Mouse (Mus musculus) midbrain, postnatal 0 days (tissue): ENCODE data around the gene Bend5. TPM values are rescaled to one million over a fixed set of nuclear protein-coding genes. Genes with fewer than 3 reads are reported as not detected.

Source experiments
- ATAC-seq: fragments of 200-750 bp; cut with Nextera tagmentation; 2 replicates; pipeline ENCODE4 v1.8.0; 2017; ENCODE audit warnings: moderate number of reproducible peaks, mild to moderate bottlenecking, moderate TSS enrichment, moderate library complexity; ENCODE audit not compliant: low FRiP score
- DNase-seq: peaks from one replicate; pipeline ENCODE4 v3.0.0-alpha.2; 2015; ENCODE audit warnings: low spot score
- H3K27ac ChIP-seq: fragments of 300-500 bp; sonication (generic); 2 replicates; pipeline ENCODE4 v1.5.1; 2014; ENCODE audit warnings: low read depth, mild to moderate bottlenecking, low read length, mixed read lengths
- H3K27me3 ChIP-seq: fragments of 300-500 bp; sonication (generic); 2 replicates; pipeline ENCODE4 v1.6.1; 2014; ENCODE audit warnings: low read length, control low read depth, mixed read lengths; ENCODE audit not compliant: insufficient read depth
- H3K36me3 ChIP-seq: fragments of 300-500 bp; sonication (generic); 2 replicates; pipeline ENCODE4 v1.6.1; 2014; ENCODE audit warnings: low read length, control low read depth, mixed read lengths; ENCODE audit not compliant: insufficient read depth
- H3K4me1 ChIP-seq: fragments of 300-500 bp; sonication (generic); 2 replicates; pipeline ENCODE4 v1.6.1; 2014; ENCODE audit warnings: mild to moderate bottlenecking, control low read depth, antibody characterized with exemption, low read length, mixed read lengths; ENCODE audit not compliant: insufficient read depth
- H3K4me2 ChIP-seq: fragments of 300-500 bp; sonication (generic); 2 replicates; pipeline ENCODE4 v1.6.1; 2014; ENCODE audit warnings: low read depth, mild to moderate bottlenecking, low read length, mixed read lengths; ENCODE audit not compliant: poor library complexity, severe bottlenecking
- H3K4me3 ChIP-seq: fragments of 300-500 bp; sonication (generic); 2 replicates; pipeline ENCODE4 v1.5.1; 2014; ENCODE audit warnings: low read depth, mild to moderate bottlenecking, low read length, moderate library complexity
- H3K9ac ChIP-seq: fragments of 300-500 bp; sonication (generic); replicated peaks from 2 replicates; pipeline ENCODE4 v1.6.1; 2014; ENCODE audit warnings: mild to moderate bottlenecking, low read length, moderate library complexity, mixed read lengths; ENCODE audit not compliant: poor library complexity, severe bottlenecking
- H3K9me3 ChIP-seq: fragments of 300-500 bp; sonication (generic); 2 replicates; pipeline ENCODE4 v1.6.1; 2016; ENCODE audit warnings: low read length, control low read depth
- CTCF ChIP-seq: IDR thresholded peaks from 2 replicates; pipeline ENCODE4 v1.5.1; 2016; ENCODE audit warnings: antibody characterized with exemption, mild to moderate bottlenecking
- WGBS: fragments of 180-500 bp; shearing (Covaris S2); extraction: QIAGEN DNeasy Blood & Tissue Kit; methylation state at CpG from one replicate; pipeline ENCODE4 v1.1.7; 2014; 5-methylcytosine and 5-hydroxymethylcytosine counted together
- polyA plus RNA-seq: library from polyadenylated mRNA; unstranded; fragments of >200 nt; fragmentation: Nextera tagmentation; extraction: Ambion mirVana; gene quantifications from 2 replicates; pipeline ENCODE4 v1.2.1, GENCODE M21; 2015
- total RNA-seq: library from RNA; depleted of rRNA; stranded (reverse); fragments of >200 nt; gene quantifications from 2 replicates; pipeline ENCODE4 v1.2.3, GENCODE M21; 2014

The Bend5 gene
- total and polyA plus RNA-seq, 2 experiments from 2014 or later = 50.8 to 65.1 TPM

GRCm38 (mm10) chr4:111416551-111416950, 1.7 kb downstream of the Bend5 start:
- peaks cover 22% of the 10 kb centered on the region; the same call in 1 of the 2 replicates for H3K4me1 ChIP-seq
- DNase-seq (no peak), ATAC-seq (no peak)
- H3K27me3 ChIP-seq = no peaks in the 10 kb centered on the region
- H3K27ac ChIP-seq = no peak overlapping the region
- 43% methylated on average over 3 of the region's 3 CpGs for WGBS
- TF ChIP-seq CTCF = no peak
- H3K36me3 ChIP-seq = peaks cover 4% of the 10 kb centered on the region
- H3K4me3 ChIP-seq = peak overlapping the region; percentile 93; the same call in 1 of the 2 replicates
- peak overlapping the region; percentile 81 for H3K4me2 ChIP-seq
- H3K9me3 ChIP-seq = no peaks in the 10 kb centered on the region
- no peak overlapping the region; the same call in 1 of the 2 replicates for H3K9ac ChIP-seq

- no peak overlapping the region for H3K4me2 ChIP-seq
- TF ChIP-seq CTCF = no peak
- H3K9ac ChIP-seq = no peak overlapping the region
- no peak overlapping the region for H3K27ac ChIP-seq
- DNase-seq (no peak), ATAC-seq (no peak)
- H3K4me1 ChIP-seq = peaks cover 22% of the 10 kb centered on the region; the same call in 1 of the 2 replicates
- H3K4me3 ChIP-seq = no peak overlapping the region
- WGBS = 94% methylated on average over 5 of the region's 5 CpGs
- peaks cover 4% of the 10 kb centered on the region for H3K36me3 ChIP-seq
- H3K27me3 ChIP-seq = no peaks in the 10 kb centered on the region
- H3K9me3 ChIP-seq = no peaks in the 10 kb centered on the region
Observed at GRCm38 (mm10) chr4:111417716-111418115, 2.9 kb downstream of the Bend5 start.

- ATAC-seq = no peak
- H3K27ac ChIP-seq = no peak overlapping the region
- no peak overlapping the region for H3K4me2 ChIP-seq
- DNase-seq = no peak
- no peak overlapping the region for H3K9ac ChIP-seq
- peaks cover 4% of the 10 kb centered on the region for H3K36me3 ChIP-seq
- no peak overlapping the region for H3K4me3 ChIP-seq
- H3K4me1 ChIP-seq = peaks cover 22% of the 10 kb centered on the region; the same call in 1 of the 2 replicates
- 86% methylated on average over 1 of the region's 1 CpGs for WGBS
- no peak for TF ChIP-seq CTCF
- H3K27me3 ChIP-seq = no peaks in the 10 kb centered on the region
- no peaks in the 10 kb centered on the region for H3K9me3 ChIP-seq
Observed at GRCm38 (mm10) chr4:111419476-111419875, 4.7 kb downstream of the Bend5 start.

GRCm38 (mm10) chr4:111420031-111420430, 5.2 kb downstream of the Bend5 start:
- H3K4me2 ChIP-seq = no peak overlapping the region
- H3K4me1 ChIP-seq = peaks cover 22% of the 10 kb centered on the region; the same call in 1 of the 2 replicates
- H3K36me3 ChIP-seq = peaks cover 6% of the 10 kb centered on the region
- no peak overlapping the region for H3K27ac ChIP-seq
- H3K9me3 ChIP-seq = no peaks in the 10 kb centered on the region
- WGBS = 80% methylated on average over 3 of the region's 3 CpGs
- ATAC-seq = no peak
- H3K4me3 ChIP-seq = no peak overlapping the region
- TF ChIP-seq CTCF = no peak
- no peak overlapping the region for H3K9ac ChIP-seq
- H3K27me3 ChIP-seq = no peaks in the 10 kb centered on the region
- no peak for DNase-seq

- Histone ChIP-seq H3K9ac (no peak overlapping the region), H3K4me1 (peaks cover 18% of the 10 kb centered on the region; the same call in 1 of the 2 replicates), H3K27ac (no peak overlapping the region), H3K4me3 (no peak overlapping the region), H3K4me2 (no peak overlapping the region), H3K36me3 (peaks cover 7% of the 10 kb centered on the region), H3K9me3 (no peaks in the 10 kb centered on the region), H3K27me3 (no peaks in the 10 kb centered on the region)
- WGBS = 93% methylated on average over 4 of the region's 4 CpGs
- no peak for ATAC-seq
- no peak for TF ChIP-seq CTCF
- no peak for DNase-seq
Observed at GRCm38 (mm10) chr4:111420955-111421354, 6.1 kb downstream of the Bend5 start.

GRCm38 (mm10) chr4:111421785-111422184, 7.0 kb downstream of the Bend5 start:
- Histone ChIP-seq H3K4me3 (no peak overlapping the region), H3K36me3 (peaks cover 7% of the 10 kb centered on the region), H3K27me3 (no peaks in the 10 kb centered on the region), H3K9ac (no peak overlapping the region), H3K4me1 (peaks cover 10% of the 10 kb centered on the region; the same call in 1 of the 2 replicates), H3K4me2 (no peak overlapping the region), H3K27ac (no peak overlapping the region), H3K9me3 (no peaks in the 10 kb centered on the region)
- ATAC-seq = no peak
- WGBS = 92% methylated on average over 6 of the region's 6 CpGs
- DNase-seq = no peak
- no peak for TF ChIP-seq CTCF
